Mouse (Mus musculus): ENCODE measurements around the gene Cd83. TPM values are rescaled to one million over a fixed set of nuclear protein-coding genes. Genes with fewer than 3 reads are reported as not detected.

Gene Cd83
- polyA plus RNA-seq, 1 experiment from 2014 or later, result 9.5 TPM

DNA sequence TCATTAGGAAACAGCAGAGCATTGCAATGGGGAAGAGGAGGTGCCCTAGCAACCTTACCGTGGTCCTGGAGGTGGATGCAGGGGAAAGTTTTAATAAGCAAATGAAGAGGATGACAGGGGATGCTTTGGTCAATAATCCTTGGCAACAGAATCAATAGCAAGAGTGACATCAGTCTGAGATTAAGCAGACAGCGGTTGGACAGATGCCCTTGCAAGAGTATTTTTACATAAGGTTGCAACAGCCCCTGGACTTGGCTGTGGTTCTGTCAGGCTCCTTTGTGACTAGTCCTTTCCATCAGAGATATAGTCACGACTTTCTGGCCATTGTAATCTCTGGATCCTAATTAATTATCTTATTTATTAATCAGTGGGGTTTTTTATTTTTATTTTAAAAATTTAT, 32.9 kb downstream of the Cd83 start:
- WGBS, result 77% methylated on average over 3 of the region's 3 CpGs

GRCm38 (mm10) chr13:43818307-43819019, 33.9 kb downstream of the Cd83 start:
- Histone ChIP-seq H3K27ac (no peak overlapping the region), H3K9me3 (0 out of 2 replicates have a peak, but pooled peaks cover 3% of the 10 kb centered on the region), H3K9ac (no peak overlapping the region), H3K4me3 (no peak overlapping the region), H3K4me2 (replicated peaks) (no peak overlapping the region), H3K27me3 (no peaks in the 10 kb centered on the region), H3K36me3 (no peaks in the 10 kb centered on the region), H3K4me1 (no peaks in the 10 kb centered on the region)
- 64% methylated on average over 7 of the region's 7 CpGs for WGBS
- ATAC-seq (ENCODE audit: insufficient number of reproducible peaks, insufficient read depth, low FRiP score, low TSS enrichment), result no peak

More for the DNA sequence above, 32.9 kb downstream of the Cd83 start:
- no peak overlapping the region for H3K4me2 ChIP-seq (replicated peaks)
- H3K36me3 ChIP-seq, result no peaks in the 10 kb centered on the region
- ATAC-seq (ENCODE audit: insufficient number of reproducible peaks, insufficient read depth, low FRiP score, low TSS enrichment), result no peak
- H3K4me3 ChIP-seq, result no peak overlapping the region
- no peaks in the 10 kb centered on the region for H3K27me3 ChIP-seq
- no peak overlapping the region for H3K27ac ChIP-seq
- H3K9ac ChIP-seq, result no peak overlapping the region
- 0 out of 2 replicates have a peak, but pooled peaks cover 3% of the 10 kb centered on the region for H3K9me3 ChIP-seq
- H3K4me1 ChIP-seq, result no peaks in the 10 kb centered on the region

GRCm38 (mm10) chr13:43819020-43819310, 34.4 kb downstream of the Cd83 start:
- no peak overlapping the region for H3K4me2 ChIP-seq (replicated peaks)
- no peaks in the 10 kb centered on the region for H3K4me1 ChIP-seq
- no peak overlapping the region for H3K4me3 ChIP-seq
- 78% methylated on average over 6 of the region's 6 CpGs for WGBS
- no peak overlapping the region for H3K9ac ChIP-seq
- no peak for ATAC-seq (ENCODE audit: insufficient number of reproducible peaks, insufficient read depth, low FRiP score, low TSS enrichment)
- 0 out of 2 replicates have a peak, but pooled peaks cover 3% of the 10 kb centered on the region for H3K9me3 ChIP-seq
- H3K36me3 ChIP-seq, result no peaks in the 10 kb centered on the region
- H3K27me3 ChIP-seq, result no peaks in the 10 kb centered on the region
- no peak overlapping the region for H3K27ac ChIP-seq

- ATAC-seq (ENCODE audit: insufficient number of reproducible peaks, insufficient read depth, low FRiP score, low TSS enrichment), result no peak
- H3K4me3 ChIP-seq, result no peak overlapping the region
- H3K9ac ChIP-seq, result no peak overlapping the region
- WGBS, result 91% methylated on average over 8 of the region's 8 CpGs
- no peak overlapping the region for H3K4me2 ChIP-seq (replicated peaks)
- no peak overlapping the region for H3K27ac ChIP-seq
- 0 out of 2 replicates have a peak, but pooled peaks cover 3% of the 10 kb centered on the region for H3K9me3 ChIP-seq
- H3K36me3 ChIP-seq, result no peaks in the 10 kb centered on the region
- no peaks in the 10 kb centered on the region for H3K27me3 ChIP-seq
- H3K4me1 ChIP-seq, result no peaks in the 10 kb centered on the region
Observed at GRCm38 (mm10) chr13:43820071-43820470, 35.5 kb downstream of the Cd83 start.

DNA sequence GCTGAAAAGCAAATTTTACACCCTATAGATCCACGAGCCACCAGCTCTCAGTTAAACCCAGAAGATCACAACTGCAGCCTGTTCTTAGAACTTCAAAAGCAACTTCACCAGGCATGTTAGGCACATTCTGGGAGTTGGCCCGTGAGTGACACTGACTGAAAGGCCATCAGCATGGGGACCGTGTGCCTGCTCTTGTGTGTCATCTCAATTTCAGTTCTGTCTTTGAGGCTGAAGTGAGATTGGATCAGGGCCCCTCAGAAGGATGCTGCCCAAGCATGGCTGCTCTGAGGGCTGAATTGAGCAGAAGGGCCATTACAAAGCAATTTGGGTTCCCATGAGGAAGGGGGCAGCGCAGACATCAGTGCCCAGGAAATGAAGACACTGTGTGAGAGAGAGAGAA, 37.7 kb downstream of the Cd83 start:
- Histone ChIP-seq H3K4me1 (no peaks in the 10 kb centered on the region), H3K27me3 (no peaks in the 10 kb centered on the region), H3K9ac (no peak overlapping the region), H3K4me2 (replicated peaks) (no peak overlapping the region), H3K4me3 (no peak overlapping the region), H3K27ac (no peak overlapping the region), H3K36me3 (no peaks in the 10 kb centered on the region), H3K9me3 (no peaks in the 10 kb centered on the region)
- no peak for ATAC-seq (ENCODE audit: insufficient number of reproducible peaks, insufficient read depth, low FRiP score, low TSS enrichment)
- WGBS, result 80% methylated on average over 4 of the region's 4 CpGs

DNA sequence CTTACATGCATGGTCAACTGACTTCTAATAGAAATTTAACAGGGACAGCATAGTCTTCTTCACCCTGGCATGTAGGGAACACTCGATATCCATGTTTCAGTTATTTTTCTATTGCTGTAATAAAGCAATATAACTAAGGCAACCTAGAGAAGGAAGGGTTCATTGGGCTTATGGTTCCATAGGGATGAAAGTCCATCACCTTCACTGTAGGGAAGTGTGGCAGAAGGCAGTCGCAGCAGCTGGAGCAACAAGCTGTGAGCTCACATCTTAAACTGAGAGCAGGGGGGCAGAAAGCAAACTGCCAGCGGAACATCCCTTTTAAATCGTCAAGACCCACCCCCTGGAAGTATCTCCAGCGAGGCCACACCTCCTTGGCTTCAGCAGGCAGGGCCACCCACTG, 44.1 kb downstream of the Cd83 start:
- H3K36me3 ChIP-seq, result no peaks in the 10 kb centered on the region
- H3K27ac ChIP-seq, result no peak overlapping the region
- no peaks in the 10 kb centered on the region for H3K27me3 ChIP-seq
- ATAC-seq (ENCODE audit: insufficient number of reproducible peaks, insufficient read depth, low FRiP score, low TSS enrichment), result no peak
- H3K9ac ChIP-seq, result no peak overlapping the region
- no peaks in the 10 kb centered on the region for H3K9me3 ChIP-seq
- H3K4me2 ChIP-seq (replicated peaks), result no peak overlapping the region
- no peaks in the 10 kb centered on the region for H3K4me1 ChIP-seq
- no peak overlapping the region for H3K4me3 ChIP-seq
- WGBS, result 56% methylated on average over 5 of the region's 5 CpGs

DNA sequence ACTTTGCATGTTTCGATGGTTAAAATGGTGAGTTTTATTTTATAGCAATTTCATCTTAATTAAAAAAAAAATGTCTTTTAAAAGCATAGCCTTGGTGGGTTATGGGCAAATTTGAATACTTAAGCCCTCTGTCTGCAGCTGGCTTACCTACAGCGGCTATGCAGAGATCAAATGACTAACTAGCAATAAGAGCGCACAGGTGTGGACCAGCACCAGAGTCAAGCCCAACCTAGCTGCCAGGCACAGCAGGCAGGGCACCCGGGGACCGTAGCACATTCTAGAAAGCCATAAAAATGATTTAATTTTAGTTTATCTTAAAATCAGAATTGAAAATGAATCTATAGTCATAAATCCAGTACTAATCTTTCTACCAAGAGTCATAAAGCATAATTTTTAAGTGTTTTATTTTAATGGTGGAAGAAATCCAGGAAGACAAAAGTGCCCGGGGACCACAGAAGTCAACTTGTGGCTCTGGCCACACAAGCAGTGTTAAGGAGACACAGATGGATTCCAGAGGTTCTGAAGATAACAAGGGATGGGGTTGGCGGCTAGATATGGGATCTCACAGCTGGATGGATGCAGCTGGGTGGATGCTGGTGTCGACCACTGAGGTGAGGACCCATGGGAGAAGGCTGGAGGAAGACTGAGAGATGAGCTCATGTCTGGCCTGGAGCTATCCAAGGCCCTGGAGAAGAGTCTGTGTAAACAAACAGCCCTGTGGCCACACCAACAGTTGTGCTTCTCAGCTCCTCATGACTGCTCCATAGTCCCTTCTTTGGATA, 46.5 kb downstream of the Cd83 start:
- no peaks in the 10 kb centered on the region for H3K27me3 ChIP-seq
- no peak overlapping the region for H3K4me2 ChIP-seq (replicated peaks)
- 73% methylated on average over 8 of the region's 8 CpGs for WGBS
- H3K27ac ChIP-seq, result no peak overlapping the region
- H3K4me1 ChIP-seq, result no peaks in the 10 kb centered on the region
- H3K36me3 ChIP-seq, result no peaks in the 10 kb centered on the region
- no peak for ATAC-seq (ENCODE audit: insufficient number of reproducible peaks, insufficient read depth, low FRiP score, low TSS enrichment)
- H3K9ac ChIP-seq, result no peak overlapping the region
- no peak overlapping the region for H3K4me3 ChIP-seq
- no peaks in the 10 kb centered on the region for H3K9me3 ChIP-seq

DNA sequence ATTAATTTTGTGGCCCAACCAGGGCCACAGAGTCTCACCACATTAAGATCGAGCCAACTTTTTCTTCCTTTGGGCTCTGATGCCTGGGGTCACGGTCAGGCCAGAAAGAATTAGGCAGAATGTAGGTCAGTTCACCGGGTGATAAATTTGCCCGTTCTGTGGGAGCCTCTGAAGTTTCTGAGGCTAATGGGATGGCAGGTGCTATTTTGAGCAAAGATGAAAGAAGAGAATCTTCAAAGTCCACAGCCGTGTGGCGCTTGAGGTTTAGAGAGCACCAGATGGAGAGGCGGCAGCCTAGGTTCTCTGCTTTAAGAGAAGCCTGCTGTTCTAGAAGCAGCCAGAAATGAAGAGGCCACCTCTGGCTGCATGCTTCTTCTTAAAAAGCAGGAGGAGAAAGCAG, 48.2 kb downstream of the Cd83 start:
- Histone ChIP-seq H3K27ac (no peak overlapping the region), H3K36me3 (no peaks in the 10 kb centered on the region), H3K4me1 (no peaks in the 10 kb centered on the region), H3K27me3 (no peaks in the 10 kb centered on the region), H3K9me3 (no peaks in the 10 kb centered on the region), H3K4me2 (replicated peaks) (no peak overlapping the region), H3K4me3 (no peak overlapping the region), H3K9ac (no peak overlapping the region)
- no peak for ATAC-seq (ENCODE audit: insufficient number of reproducible peaks, insufficient read depth, low FRiP score, low TSS enrichment)
- WGBS, result 64% methylated on average over 7 of the region's 7 CpGs

DNA sequence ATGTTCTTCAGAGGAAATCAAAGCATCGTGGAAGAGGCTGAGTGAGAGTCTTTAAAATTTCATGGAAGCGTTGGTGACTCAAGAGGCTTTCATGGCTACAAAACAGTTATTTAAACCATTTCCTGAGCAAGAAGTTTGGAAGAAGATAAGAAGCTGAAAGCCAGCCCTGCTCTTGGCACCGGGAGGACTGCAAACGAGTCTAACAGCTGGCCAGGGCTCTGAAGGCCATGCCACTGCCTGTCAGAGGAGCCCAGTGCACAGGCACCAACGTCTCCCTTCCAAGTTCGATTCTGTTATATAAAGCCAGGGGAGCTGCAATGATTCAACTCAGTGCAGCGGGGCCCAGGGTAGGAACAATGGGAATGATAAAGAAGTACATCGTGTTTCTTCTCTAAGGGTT, 51.8 kb downstream of the Cd83 start:
- H3K36me3 ChIP-seq, result no peaks in the 10 kb centered on the region
- 74% methylated on average over 8 of the region's 8 CpGs for WGBS
- no peaks in the 10 kb centered on the region for H3K4me1 ChIP-seq
- ATAC-seq (ENCODE audit: insufficient number of reproducible peaks, insufficient read depth, low FRiP score, low TSS enrichment), result no peak
- H3K4me3 ChIP-seq, result no peak overlapping the region
- no peak overlapping the region for H3K9ac ChIP-seq
- H3K9me3 ChIP-seq, result no peaks in the 10 kb centered on the region
- no peaks in the 10 kb centered on the region for H3K27me3 ChIP-seq
- no peak overlapping the region for H3K27ac ChIP-seq
- H3K4me2 ChIP-seq (replicated peaks), result no peak overlapping the region

DNA sequence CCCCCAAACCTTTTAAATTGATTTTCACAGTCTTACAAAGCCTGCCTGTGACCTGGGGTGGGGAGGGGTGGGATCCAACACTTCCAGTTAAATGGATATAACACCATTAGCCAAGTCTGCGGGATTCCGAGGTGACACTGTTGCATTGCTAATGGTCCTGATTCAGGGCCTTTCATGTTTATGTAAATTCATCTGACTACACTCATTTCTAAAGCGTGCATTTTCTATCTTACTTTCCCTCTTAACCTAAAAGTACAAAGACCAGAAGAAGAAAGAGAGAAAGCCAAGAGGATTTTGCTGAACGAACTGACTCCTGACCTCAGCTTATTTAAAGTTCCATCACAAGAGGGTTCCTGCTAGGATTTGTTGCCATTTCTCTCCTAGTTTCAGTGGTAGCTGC, 53.2 kb downstream of the Cd83 start:
- no peak overlapping the region for H3K9ac ChIP-seq
- no peak overlapping the region for H3K4me2 ChIP-seq (replicated peaks)
- H3K36me3 ChIP-seq, result no peaks in the 10 kb centered on the region
- no peak for ATAC-seq (ENCODE audit: insufficient number of reproducible peaks, insufficient read depth, low FRiP score, low TSS enrichment)
- no peak overlapping the region for H3K27ac ChIP-seq
- H3K9me3 ChIP-seq, result no peaks in the 10 kb centered on the region
- no peaks in the 10 kb centered on the region for H3K4me1 ChIP-seq
- H3K4me3 ChIP-seq, result no peak overlapping the region
- WGBS, result 63% methylated on average over 4 of the region's 4 CpGs
- no peaks in the 10 kb centered on the region for H3K27me3 ChIP-seq

DNA sequence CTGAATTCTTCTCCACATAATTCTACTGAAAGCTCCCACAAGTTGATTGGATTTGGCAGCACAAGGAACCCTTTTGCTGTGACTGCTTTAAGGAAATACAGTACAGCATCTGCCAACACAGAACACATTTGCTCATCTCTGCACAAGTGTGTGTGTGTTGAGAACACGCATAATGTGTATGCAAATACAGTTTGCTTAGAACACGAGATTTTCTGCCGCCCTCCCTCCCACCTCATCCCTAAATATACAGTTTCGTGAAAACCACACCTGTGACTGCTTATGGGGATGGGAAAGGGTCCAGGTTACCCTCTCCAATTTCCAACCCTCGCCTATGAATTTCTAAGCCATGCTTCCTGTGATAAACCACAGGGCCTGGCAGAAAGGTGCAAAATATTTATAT, 60.6 kb downstream of the Cd83 start:
- no peaks in the 10 kb centered on the region for H3K9me3 ChIP-seq
- no peak overlapping the region for H3K27ac ChIP-seq
- ATAC-seq (ENCODE audit: insufficient number of reproducible peaks, insufficient read depth, low FRiP score, low TSS enrichment), result no peak
- no peaks in the 10 kb centered on the region for H3K36me3 ChIP-seq
- 61% methylated on average over 5 of the region's 5 CpGs for WGBS
- no peaks in the 10 kb centered on the region for H3K4me1 ChIP-seq
- H3K4me3 ChIP-seq, result no peak overlapping the region
- no peaks in the 10 kb centered on the region for H3K27me3 ChIP-seq
- no peak overlapping the region for H3K9ac ChIP-seq
- no peak overlapping the region for H3K4me2 ChIP-seq (replicated peaks)

DNA sequence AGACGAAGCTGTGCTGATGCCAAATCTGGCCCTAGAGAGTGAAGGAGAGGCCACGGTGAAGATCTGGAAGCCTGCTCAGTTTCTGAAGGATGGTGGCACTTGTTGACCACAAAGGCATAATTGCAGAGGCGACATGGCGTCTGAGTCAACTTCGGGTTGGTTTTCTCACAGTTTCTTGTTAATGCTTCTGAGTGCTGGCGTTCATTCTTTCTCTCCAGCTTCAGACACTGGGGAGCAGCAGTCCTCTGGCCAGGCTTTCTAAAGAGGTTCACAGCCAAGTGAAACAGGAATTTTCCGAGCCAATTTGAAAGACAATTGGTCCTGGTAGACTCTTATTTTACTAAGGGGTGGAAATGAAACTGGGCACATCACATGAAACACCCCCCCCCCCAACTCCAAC, 62.6 kb downstream of the Cd83 start:
- H3K4me2 ChIP-seq (replicated peaks), result no peak overlapping the region
- 88% methylated on average over 7 of the region's 7 CpGs for WGBS
- no peak overlapping the region for H3K9ac ChIP-seq
- H3K4me1 ChIP-seq, result no peaks in the 10 kb centered on the region
- no peak for ATAC-seq (ENCODE audit: insufficient number of reproducible peaks, insufficient read depth, low FRiP score, low TSS enrichment)
- no peak overlapping the region for H3K4me3 ChIP-seq
- H3K27ac ChIP-seq, result no peak overlapping the region
- H3K27me3 ChIP-seq, result no peaks in the 10 kb centered on the region
- no peaks in the 10 kb centered on the region for H3K9me3 ChIP-seq
- no peaks in the 10 kb centered on the region for H3K36me3 ChIP-seq
